Mouse (Mus musculus): ENCODE results near the gene Gk. TPM values are rescaled to one million over a fixed set of nuclear protein-coding genes. Genes with fewer than 3 reads are reported as not detected.
A peak's percentile ranks its signal among the peaks of the same experiment; 100 is the strongest.

The Gk gene
- polyA plus RNA-seq, 1 experiment from 2014 or later, result 5.3 TPM

DNA sequence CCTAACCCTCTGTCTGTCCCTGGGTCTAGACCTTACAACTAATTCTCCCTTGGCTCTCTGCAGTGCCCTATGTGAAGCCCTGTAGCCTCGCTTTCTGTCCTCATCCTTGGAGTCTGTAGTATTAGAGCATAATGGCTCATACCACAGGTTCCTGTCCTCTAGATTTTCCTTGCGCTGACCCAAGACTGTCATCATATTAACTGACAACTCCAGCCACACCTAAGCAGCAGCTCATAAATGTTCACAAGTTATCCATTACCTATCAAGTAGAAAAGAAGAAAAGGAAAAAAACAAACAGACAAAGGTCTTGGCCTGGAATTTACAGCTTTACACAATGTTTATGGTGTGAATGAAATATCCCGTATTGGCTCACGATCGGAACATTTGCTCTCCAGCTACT, 43.4 kb downstream of the Gk start:
- 94% methylated on average over 5 of the region's 5 CpGs for WGBS
- no peaks in the 10 kb centered on the region for H3K4me1 ChIP-seq
- H3K27ac ChIP-seq, result no peak overlapping the region
- no peak overlapping the region for H3K4me2 ChIP-seq
- no peak overlapping the region for H3K9ac ChIP-seq
- no peak for ATAC-seq
- no peaks in the 10 kb centered on the region for H3K27me3 ChIP-seq
- no peak overlapping the region for H3K4me3 ChIP-seq
- H3K9me3 ChIP-seq (replicated peaks), result no peaks in the 10 kb centered on the region
- no peaks in the 10 kb centered on the region for H3K36me3 ChIP-seq (ENCODE audit: poor library complexity, severe bottlenecking)

DNA sequence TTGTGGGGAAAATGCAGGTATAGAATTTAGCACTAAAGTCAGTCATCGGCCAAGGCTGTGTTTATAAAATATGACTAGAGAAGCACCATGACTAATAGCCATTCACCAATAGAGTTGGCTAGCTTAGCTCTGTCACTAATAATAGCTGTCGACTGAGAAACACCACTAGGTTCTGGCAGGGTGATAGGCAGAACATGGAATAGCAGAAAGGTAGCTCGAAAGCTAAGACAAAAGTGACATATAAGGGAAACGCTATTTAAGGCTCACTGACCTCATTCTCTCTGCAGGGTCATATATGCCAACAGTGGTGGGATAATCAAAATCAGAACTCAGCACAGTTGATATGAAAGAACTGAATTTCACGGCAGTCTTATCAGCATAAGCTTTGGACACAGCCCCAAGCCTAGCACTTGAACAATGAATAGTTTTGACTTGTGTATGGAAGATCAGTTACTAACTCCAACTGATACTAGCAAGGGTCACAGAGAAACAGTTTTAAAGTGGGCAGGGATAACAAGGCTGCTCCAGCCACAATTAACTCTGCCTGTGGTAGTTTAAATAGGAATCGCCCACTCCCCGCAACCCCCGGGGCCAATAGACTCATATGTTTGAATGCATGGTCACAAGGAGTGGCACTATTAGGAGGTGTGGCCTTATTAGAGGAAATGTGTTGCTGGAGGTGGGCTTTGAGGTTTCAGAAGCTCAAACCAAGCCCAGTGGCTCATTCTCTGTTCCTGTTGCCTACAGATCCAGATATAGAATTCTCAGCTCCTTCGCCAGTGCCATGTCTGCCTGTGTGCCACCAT, 45.3 kb downstream of the Gk start:
- Histone ChIP-seq H3K4me3 (no peak overlapping the region), H3K4me1 (no peaks in the 10 kb centered on the region), H3K9me3 (replicated peaks) (no peaks in the 10 kb centered on the region), H3K4me2 (no peak overlapping the region), H3K36me3 (ENCODE audit: poor library complexity, severe bottlenecking) (no peaks in the 10 kb centered on the region), H3K27ac (no peak overlapping the region), H3K9ac (no peak overlapping the region), H3K27me3 (no peaks in the 10 kb centered on the region)
- no peak for ATAC-seq
- WGBS, result 93% methylated on average over 9 of the region's 9 CpGs

DNA sequence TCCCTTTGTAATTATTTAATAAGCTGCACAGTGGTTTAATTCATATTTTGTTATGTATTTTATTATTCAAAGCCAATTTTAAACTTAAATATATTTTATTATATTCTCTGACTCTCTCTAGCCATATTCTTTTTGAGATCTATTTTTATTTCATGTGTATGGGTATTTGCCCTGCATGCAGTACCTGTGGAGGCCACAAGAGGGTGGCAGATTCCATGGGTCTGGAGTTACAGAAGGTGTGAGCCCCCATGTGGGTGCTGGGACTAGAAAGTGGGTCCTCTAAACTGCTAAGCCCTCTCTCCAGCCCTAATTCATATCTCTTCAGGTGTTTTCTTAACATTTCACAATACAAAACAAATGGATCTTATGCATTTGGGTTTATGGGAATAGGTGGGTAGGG, 55.4 kb downstream of the Gk start:
- H3K9ac ChIP-seq, result no peak overlapping the region
- no peak overlapping the region for H3K27ac ChIP-seq
- no peaks in the 10 kb centered on the region for H3K27me3 ChIP-seq
- H3K9me3 ChIP-seq (replicated peaks), result no peaks in the 10 kb centered on the region
- no peak overlapping the region for H3K4me2 ChIP-seq
- H3K4me1 ChIP-seq, result no peaks in the 10 kb centered on the region
- no peak overlapping the region for H3K4me3 ChIP-seq
- ATAC-seq, result no peak
- H3K36me3 ChIP-seq (ENCODE audit: poor library complexity, severe bottlenecking), result no peaks in the 10 kb centered on the region

GRCm38 (mm10) chrX:85710399-85710798, 66.2 kb downstream of the Gk start:
- H3K27me3 ChIP-seq, result no peaks in the 10 kb centered on the region
- no peaks in the 10 kb centered on the region for H3K36me3 ChIP-seq (ENCODE audit: poor library complexity, severe bottlenecking)
- H3K27ac ChIP-seq, result no peak overlapping the region
- H3K4me1 ChIP-seq, result no peaks in the 10 kb centered on the region
- H3K9me3 ChIP-seq (replicated peaks), result no peaks in the 10 kb centered on the region
- ATAC-seq, result no peak
- no peak overlapping the region for H3K4me3 ChIP-seq
- no peak overlapping the region for H3K4me2 ChIP-seq
- no peak overlapping the region for H3K9ac ChIP-seq
- WGBS, result 85% methylated on average over 3 of the region's 3 CpGs

GRCm38 (mm10) chrX:85705715-85706114, 70.9 kb downstream of the Gk start:
- no peak overlapping the region for H3K4me2 ChIP-seq
- no peaks in the 10 kb centered on the region for H3K27me3 ChIP-seq
- H3K9me3 ChIP-seq (replicated peaks), result no peaks in the 10 kb centered on the region
- H3K4me3 ChIP-seq, result no peak overlapping the region
- no peaks in the 10 kb centered on the region for H3K36me3 ChIP-seq (ENCODE audit: poor library complexity, severe bottlenecking)
- 95% methylated on average over 3 of the region's 3 CpGs for whole genome bisulfite sequencing
- H3K4me1 ChIP-seq, result no peaks in the 10 kb centered on the region
- ATAC-seq, result no peak
- H3K9ac ChIP-seq, result no peak overlapping the region
- no peak overlapping the region for H3K27ac ChIP-seq

GRCm38 (mm10) chrX:85683723-85684122, 92.9 kb downstream of the Gk start:
- Histone ChIP-seq H3K9ac (no peak overlapping the region), H3K4me2 (no peak overlapping the region)
- WGBS, result 64% methylated on average over 2 of the region's 2 CpGs

DNA sequence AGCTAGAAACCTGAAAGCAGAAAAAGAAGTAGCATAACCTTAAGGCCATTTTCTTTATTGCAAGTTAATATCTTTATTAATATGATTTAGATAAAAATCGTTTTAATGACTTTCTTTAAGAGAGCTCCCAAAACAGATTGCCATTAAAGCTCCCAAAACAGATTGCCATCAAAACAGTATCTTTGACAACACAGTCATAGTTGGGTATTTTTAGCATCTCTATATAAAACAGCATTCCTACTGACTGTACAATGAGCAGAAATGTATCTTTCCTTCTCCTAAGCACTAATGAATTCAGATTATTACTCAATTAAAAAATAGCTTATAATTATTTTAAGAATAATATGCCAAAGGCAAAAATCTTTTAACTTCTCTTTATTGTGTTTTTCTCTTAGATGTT, 94.5 kb downstream of the Gk start:
- Histone ChIP-seq H3K4me3 (no peak overlapping the region), H3K9ac (no peak overlapping the region), H3K27ac (no peak overlapping the region), H3K4me1 (no peaks in the 10 kb centered on the region), H3K9me3 (replicated peaks) (no peaks in the 10 kb centered on the region), H3K36me3 (ENCODE audit: poor library complexity, severe bottlenecking) (no peaks in the 10 kb centered on the region), H3K4me2 (no peak overlapping the region), H3K27me3 (no peaks in the 10 kb centered on the region)
- no peak for ATAC-seq
- WGBS, result 70% methylated on average over 1 of the region's 1 CpGs

More at GRCm38 (mm10) chrX:85683723-85684122, 92.9 kb downstream of the Gk start:
- Histone ChIP-seq H3K4me1 (no peaks in the 10 kb centered on the region), H3K27me3 (no peaks in the 10 kb centered on the region), H3K9me3 (replicated peaks) (no peaks in the 10 kb centered on the region), H3K4me3 (no peak overlapping the region), H3K27ac (no peak overlapping the region), H3K36me3 (ENCODE audit: poor library complexity, severe bottlenecking) (no peaks in the 10 kb centered on the region)
- ATAC-seq, result no peak

- ATAC-seq, result peak; percentile 77
- WGBS, result 20% methylated on average over 7 of the region's 7 CpGs
- no peaks in the 10 kb centered on the region for H3K36me3 ChIP-seq (ENCODE audit: poor library complexity, severe bottlenecking)
- no peaks in the 10 kb centered on the region for H3K9me3 ChIP-seq (replicated peaks)
- no peak overlapping the region for H3K4me2 ChIP-seq
- no peak overlapping the region for H3K9ac ChIP-seq
- H3K27ac ChIP-seq, result no peak overlapping the region
- H3K27me3 ChIP-seq, result no peaks in the 10 kb centered on the region
- no peak overlapping the region for H3K4me3 ChIP-seq
- no peaks in the 10 kb centered on the region for H3K4me1 ChIP-seq
Observed at GRCm38 (mm10) chrX:85676808-85677207, 99.8 kb downstream of the Gk start.

Other genes starting within 250 kb of the Gk start
- gene Tab3, start 202.8 kb downstream of the Gk start, polyA plus RNA-seq (2015; fragmentation: Nextera tagmentation; extraction: Ambion mirVana), result 4.7 and 5.0 TPM in 2 replicates
- 0.04 TPM in 1 of 2 replicates, not detected in the other for gene 5430427O19Rik, start 93.5 kb upstream of the Gk start, polyA plus RNA-seq (2015; fragmentation: Nextera tagmentation; extraction: Ambion mirVana)

Data from forebrain, embryonic 13.5 days (tissue).